Mouse (Mus musculus) cerebellum, adult 2 months (tissue): ENCODE measurements around the gene Ncapd2.

Experiments used
- CTCF ChIP-seq: fragments of 200-500 bp; IDR thresholded peaks from 2 replicates; pipeline ENCODE4 v1.5.1; 2011; ENCODE audit warnings: low read depth, mild to moderate bottlenecking, control low read depth, low read length, moderate library complexity, borderline replicate concordance; ENCODE audit not compliant: insufficient read depth
- POLR2A ChIP-seq: fragments of 200-500 bp; IDR thresholded peaks from 2 replicates; pipeline ENCODE4 v1.6.1; 2011; ENCODE audit warnings: low read length, control low read depth, borderline replicate concordance; ENCODE audit not compliant: insufficient read depth

DNA sequence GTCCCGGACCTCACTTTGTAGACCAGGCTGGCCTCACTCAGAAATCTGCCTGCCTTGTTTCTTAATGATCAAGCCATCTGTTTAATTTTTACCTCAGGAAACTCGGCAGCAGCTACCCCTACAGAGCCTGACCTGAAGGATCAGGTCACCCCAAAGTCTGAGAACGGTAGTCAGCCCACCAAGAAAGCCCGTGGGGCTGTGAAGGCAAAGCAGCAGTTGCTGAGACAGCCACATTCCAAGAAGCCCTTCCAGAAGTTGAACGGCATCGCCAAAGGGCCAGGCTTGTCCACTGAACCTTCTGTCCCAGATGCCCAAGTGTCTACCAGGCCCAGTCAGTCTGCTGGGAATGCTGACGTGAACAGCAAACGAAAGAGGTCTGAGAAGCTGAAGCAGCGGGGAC lies 47.6 kb downstream of the Ncapd2 start:
- TF ChIP-seq CTCF (no peak), POLR2A (no peak)
